Mouse (Mus musculus): ENCODE data around the gene Rarb.

- TF ChIP-seq CTCF (IDR thresholded peaks at IDR 0.05; ENCODE audit: low read depth, low read length), result no peak
- no peak for TF ChIP-seq POLR2A (IDR thresholded peaks at IDR 0.05; ENCODE audit: borderline replicate concordance, low read depth, low read length)
Observed at GRCm38 (mm10) chr14:16551843-16552242, 267.1 kb downstream of the Rarb start.
